14 mouse cellular contexts compared by ENCODE assay signal in the genomic region with DNA sequence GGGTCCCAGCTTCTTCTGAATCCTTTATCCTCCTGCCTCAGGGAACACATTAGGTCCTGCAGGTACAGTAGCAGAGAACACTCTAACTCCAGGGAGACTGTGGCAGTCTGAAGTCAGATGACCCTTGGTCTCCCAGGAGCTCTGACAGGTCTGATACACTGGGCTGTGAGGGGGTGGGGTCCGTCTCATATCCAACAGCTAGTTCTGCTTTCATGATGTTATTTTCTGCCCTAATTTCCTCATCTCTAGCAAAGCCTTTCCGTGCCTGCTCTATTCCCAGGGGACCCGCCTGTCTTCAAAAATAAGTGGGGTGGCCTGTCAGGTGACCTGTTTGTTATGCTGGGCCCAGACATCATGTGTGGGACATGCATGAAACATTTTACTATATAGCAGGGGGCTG. TPM values are rescaled to one million over a fixed set of nuclear protein-coding genes. Genes with fewer than 3 reads are reported as not detected.
A peak's percentile ranks its signal among the peaks of the same experiment; 100 is the strongest.
DNase-seq lines count a peak whose midpoint lies in the region; ATAC-seq lines count a peak whose summit lies in the region.
"Had no signal": no experiment of that assay in that cellular context is flagged by ENCODE, and none has a peak within 500 bp of the region (broad histone marks: within the 10 kb centered on the region; RNA-seq: fewer than 3 reads in every experiment).

No protein-coding gene starts in this region.

- H3K4me1 ChIP-seq in hindbrain, embryonic 14.5 days (replicated peaks; ENCODE audit: control insufficient read depth, insufficient read depth, low read length) = peaks cover 65% of the 10 kb centered on the region
- H3K4me1 ChIP-seq in midbrain, embryonic 15.5 days = peaks cover 68% of the 10 kb centered on the region

- 51% methylated on average over 3 of the region's 3 CpGs for WGBS in hindbrain, embryonic 14.5 days
- WGBS in midbrain, embryonic 15.5 days = 60% methylated on average over 3 of the region's 3 CpGs

- H3K36me3 ChIP-seq in hindbrain, embryonic 14.5 days (replicated peaks; ENCODE audit: control insufficient read depth, insufficient read depth) = no peaks in the 10 kb centered on the region
- H3K36me3 ChIP-seq in midbrain, embryonic 15.5 days (replicated peaks) = no peaks in the 10 kb centered on the region

- peak overlapping the region; percentile 34; the same call in 1 of the 2 replicates for H3K4me2 ChIP-seq in hindbrain, embryonic 14.5 days (replicated peaks)
- no peak overlapping the region for H3K4me2 ChIP-seq in midbrain, embryonic 15.5 days
- H3K4me2 ChIP-seq: liver, embryonic 11.5 days had no signal

- H3K27ac ChIP-seq in hindbrain, embryonic 14.5 days = peak overlapping the region; percentile 81
- H3K27ac ChIP-seq in midbrain, embryonic 15.5 days = peak overlapping the region; percentile 65

- no peak for ATAC-seq in hindbrain, embryonic 14.5 days (ENCODE audit: low FRiP score)
- 0 out of 2 replicates have a peak, but pooled peaks have one; percentile 48 for ATAC-seq in midbrain, embryonic 15.5 days (replicated peaks)
- ATAC-seq: activated CD4-positive, CD25-positive, alpha-beta regulatory T cell, adult 4 months; intestine, postnatal 0 days had no signal

- peak; percentile 30 to 32 for DNase-seq in spleen, adult 18-20 months
- DNase-seq in spleen, adult 12 weeks (ENCODE audit: low spot score) = no peak
- no peak for DNase-seq in hindbrain, embryonic 14.5 days (ENCODE audit: low spot score)
- DNase-seq in adipocyte (ENCODE audit: low spot score) = no peak
- DNase-seq in right cerebral cortex, adult 18-20 months = no peak
- DNase-seq in cerebellum, adult 9-10 months = no peak
- no peak for DNase-seq in frontal cortex, postnatal 10 days (ENCODE audit: low spot score in 2 of 2)
- DNase-seq: gastrocnemius, postnatal 36 days; lung, postnatal 10 days; thymus, adult 18-20 months had no signal

- no peak overlapping the region for H3K4me3 ChIP-seq in hindbrain, embryonic 14.5 days (replicated peaks; ENCODE audit: low read length)
- no peak overlapping the region for H3K4me3 ChIP-seq in midbrain, embryonic 15.5 days

- H3K9ac ChIP-seq in hindbrain, embryonic 14.5 days = 0 out of 2 replicates have a peak overlapping the region, but pooled peaks have one; percentile 8
- H3K9ac ChIP-seq in midbrain, embryonic 15.5 days = no peak overlapping the region

- no peaks in the 10 kb centered on the region for H3K27me3 ChIP-seq in hindbrain, embryonic 14.5 days (ENCODE audit: control insufficient read depth, insufficient read depth, low read length)
- H3K27me3 ChIP-seq in midbrain, embryonic 15.5 days (replicated peaks) = no peaks in the 10 kb centered on the region

- no peaks in the 10 kb centered on the region for H3K9me3 ChIP-seq in hindbrain, embryonic 14.5 days (ENCODE audit: control insufficient read depth, low read length)
- H3K9me3 ChIP-seq in midbrain, embryonic 15.5 days = no peaks in the 10 kb centered on the region

RNA-seq across cellular contexts. Expression of gene Nectin1, which starts 18.2 kb away (rescaled TPM):
- 18.0 and 18.9 TPM in 2 replicates for polyA plus RNA-seq in hindbrain, embryonic 14.5 days (2014; fragmentation: Nextera tagmentation; extraction: Ambion mirVana)
- 14.7 and 15.9 TPM in 2 replicates for polyA plus RNA-seq in midbrain, embryonic 15.5 days (2015; fragmentation: Nextera tagmentation; extraction: Ambion mirVana)

Comparison
In these comparisons a context has a peak if more than half of its experiments do, and no peak if none do; other contexts are left out.
1. DNase-seq: peak in spleen, adult 18-20 months (2 of 2); none in spleen, adult 12 weeks (single experiment), hindbrain, embryonic 14.5 days (single experiment), adipocyte (single experiment), right cerebral cortex, adult 18-20 months (single experiment), cerebellum, adult 9-10 months (single experiment) and frontal cortex, postnatal 10 days (0 of 2).